Mouse (Mus musculus) myocyte (in vitro differentiated cells): ENCODE data around the gene Lpin1. TPM values are rescaled to one million over a fixed set of nuclear protein-coding genes. Genes with fewer than 3 reads are reported as not detected.

Experiments
- H3K27me3 ChIP-seq: one replicate; pipeline ENCODE4 v1.6.1; 2011; ENCODE audit not compliant: control insufficient read depth, insufficient read depth, insufficient read length
- H3K36me3 ChIP-seq: one replicate; pipeline ENCODE4 v1.6.1; 2011; ENCODE audit not compliant: control insufficient read depth, insufficient read depth
- H3K4me2 ChIP-seq: one replicate; pipeline ENCODE4 v1.6.1; 2011; ENCODE audit warnings: low read depth, control low read depth
- H3K4me3 ChIP-seq: one replicate; pipeline ENCODE4 v1.5.1; 2011; ENCODE audit warnings: mild to moderate bottlenecking, control low read depth, moderate library complexity
- H3K79me2 ChIP-seq: one replicate; pipeline ENCODE4 v1.6.1; 2011; ENCODE audit not compliant: control insufficient read depth, insufficient read depth
- H3ac ChIP-seq: one replicate; pipeline ENCODE4 v1.6.1; 2011; ENCODE audit not compliant: control insufficient read depth, insufficient read length
- CEBPB ChIP-seq: IDR thresholded peaks from 2 replicates; pipeline ENCODE4 v1.6.1; 2011; ENCODE audit warnings: mild to moderate bottlenecking, moderate library complexity; ENCODE audit not compliant: poor library complexity, insufficient read depth, severe bottlenecking
- E2F4 ChIP-seq: IDR thresholded peaks from one replicate; pipeline ENCODE4 v1.6.1; 2011; ENCODE audit warnings: mild to moderate bottlenecking, control low read depth, moderate library complexity; ENCODE audit not compliant: insufficient read depth
- MAX ChIP-seq: IDR thresholded peaks from one replicate; pipeline ENCODE4 v1.6.1; 2011; ENCODE audit warnings: low read depth, mild to moderate bottlenecking, control low read depth
- MYOD1 ChIP-seq, 3 experiments: IDR thresholded peaks; one replicate each; pipeline ENCODE4 v1.6.1; 2011; ENCODE audit warnings: control low read depth in 2 of 3, low read depth in 2 of 3, mild to moderate bottlenecking in 2 of 3, moderate library complexity in 1 of 3; ENCODE audit not compliant: insufficient read length in 2 of 3, control insufficient read depth in 1 of 3
- MYOG ChIP-seq, 3 experiments: IDR thresholded peaks; one replicate each; pipeline ENCODE4 v1.6.1; 2011; ENCODE audit warnings: control low read depth in 2 of 3, low read depth in 2 of 3, mild to moderate bottlenecking in 2 of 3; ENCODE audit not compliant: insufficient read length in 2 of 3, control insufficient read depth in 1 of 3, insufficient read depth in 1 of 3
- POLR2A ChIP-seq: IDR thresholded peaks from one replicate; pipeline ENCODE4 v1.6.1; 2011; ENCODE audit warnings: low read depth, mild to moderate bottlenecking, control low read depth, moderate library complexity; ENCODE audit not compliant: insufficient read length
- POLR2AphosphoS2 ChIP-seq: IDR thresholded peaks from one replicate; pipeline ENCODE4 v1.6.1; 2011; ENCODE audit warnings: low read depth, control low read depth; ENCODE audit not compliant: insufficient read length
- REST ChIP-seq: IDR thresholded peaks from one replicate; pipeline ENCODE4 v1.6.1; 2011; ENCODE audit warnings: mild to moderate bottlenecking, control low read depth, moderate library complexity; ENCODE audit not compliant: insufficient read depth, insufficient read length
- SRF ChIP-seq: IDR thresholded peaks from one replicate; pipeline ENCODE4 v1.6.1; 2011; ENCODE audit warnings: low read depth; ENCODE audit not compliant: control insufficient read depth, insufficient read length
- TCF12 ChIP-seq: IDR thresholded peaks from one replicate; pipeline ENCODE4 v1.6.1; 2011; ENCODE audit warnings: mild to moderate bottlenecking, control low read depth; ENCODE audit not compliant: poor library complexity, insufficient read depth, severe bottlenecking
- TCF3 ChIP-seq: IDR thresholded peaks from one replicate; pipeline ENCODE4 v1.6.1; 2011; ENCODE audit warnings: low read depth, control low read depth; ENCODE audit not compliant: insufficient read length
- USF1 ChIP-seq: IDR thresholded peaks from one replicate; pipeline ENCODE4 v1.6.1; 2011; ENCODE audit warnings: low read depth, mild to moderate bottlenecking, control low read depth, moderate library complexity
- polyA plus RNA-seq: library from polyadenylated mRNA; unstranded; fragments of >200 nt; fragmentation: generic; extraction: Trizol; gene quantifications from one replicate; pipeline ENCODE4 v1.2.1, GENCODE M21; 2012; ENCODE audit warnings: missing spikeins

Lpin1 gene
- polyA plus RNA-seq, 1 experiment = 4.6 TPM

DNA sequence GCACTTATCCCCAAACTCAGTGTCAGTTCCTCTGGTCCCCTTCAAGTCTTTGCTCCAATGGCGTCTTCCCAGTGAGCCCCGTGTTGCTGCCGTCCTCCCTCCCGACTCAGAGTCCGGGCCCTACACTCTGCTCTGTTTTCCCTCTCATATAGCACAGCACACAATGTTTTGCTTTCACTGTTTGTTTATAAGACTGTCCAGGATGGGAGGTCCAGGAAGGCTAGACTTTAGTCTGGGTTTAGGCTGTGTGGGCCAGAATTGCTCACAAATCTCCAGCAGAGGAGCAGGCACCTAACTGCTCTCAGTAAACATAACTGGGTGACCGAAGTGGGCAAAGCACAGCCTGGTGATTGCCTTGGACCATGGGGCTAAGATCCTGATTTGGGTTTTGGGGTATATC is 22.5 kb upstream of the Lpin1 start:
- TF ChIP-seq MYOG (IDR thresholded peaks at IDR 0.05; ENCODE audit: control insufficient read depth in 1 of 3, insufficient read depth in 1 of 3, insufficient read length in 2 of 3, low read depth in 2 of 3) (no peak), POLR2A (no peak)
- Histone ChIP-seq H3K4me3 (no peak overlapping the region), H3K4me2 (no peak overlapping the region), H3K79me2 (no peaks in the 10 kb centered on the region), H3K27me3 (peaks cover 12% of the 10 kb centered on the region), H3ac (no peak overlapping the region), H3K36me3 (no peaks in the 10 kb centered on the region)

DNA sequence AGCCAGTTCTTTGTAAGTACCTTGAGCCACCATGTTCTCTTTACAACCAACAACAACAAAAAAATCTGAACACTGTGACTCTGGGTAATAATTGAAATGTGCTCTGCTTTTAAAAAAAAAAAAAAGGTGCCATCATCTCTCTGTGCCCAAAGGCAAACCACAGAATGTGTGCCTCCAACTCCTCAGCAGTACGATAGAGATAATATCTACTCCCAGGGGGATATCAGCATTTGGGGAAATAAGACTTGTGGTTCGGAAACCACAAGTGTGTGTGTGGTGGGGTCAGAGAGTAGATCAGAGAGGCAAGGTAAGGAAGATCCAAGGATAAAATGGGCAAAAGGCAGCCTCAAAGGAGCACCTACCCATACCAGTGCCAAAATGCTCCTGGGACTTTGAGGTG is 20.7 kb upstream of the Lpin1 start:
- no peak overlapping the region for H3ac ChIP-seq

GRCm38 (mm10) chr12:16630866-16631185 is 20.1 kb upstream of the Lpin1 start:
- Histone ChIP-seq H3K36me3 (no peaks in the 10 kb centered on the region), H3K79me2 (no peaks in the 10 kb centered on the region), H3K27me3 (peaks cover 12% of the 10 kb centered on the region), H3K4me3 (no peak overlapping the region), H3K4me2 (no peak overlapping the region), H3ac (no peak overlapping the region)
- TF ChIP-seq USF1 (no peak), E2F4 (no peak), POLR2AphosphoS2 (no peak), REST (no peak), CEBPB (no peak), SRF (no peak), MYOD1 (IDR thresholded peaks at IDR 0.05; ENCODE audit: control insufficient read depth in 1 of 3, insufficient read length in 2 of 3, low read depth in 2 of 3) (no peak)

More for the DNA sequence above, 20.7 kb upstream of the Lpin1 start:
- Histone ChIP-seq H3K4me2 (no peak overlapping the region), H3K4me3 (no peak overlapping the region), H3K27me3 (peaks cover 12% of the 10 kb centered on the region), H3K79me2 (no peaks in the 10 kb centered on the region), H3K36me3 (no peaks in the 10 kb centered on the region)
- TF ChIP-seq SRF = no peak
- TF ChIP-seq MYOG (IDR thresholded peaks at IDR 0.05; ENCODE audit: control insufficient read depth in 1 of 3, insufficient read depth in 1 of 3, insufficient read length in 2 of 3, low read depth in 2 of 3) = no peak

DNA sequence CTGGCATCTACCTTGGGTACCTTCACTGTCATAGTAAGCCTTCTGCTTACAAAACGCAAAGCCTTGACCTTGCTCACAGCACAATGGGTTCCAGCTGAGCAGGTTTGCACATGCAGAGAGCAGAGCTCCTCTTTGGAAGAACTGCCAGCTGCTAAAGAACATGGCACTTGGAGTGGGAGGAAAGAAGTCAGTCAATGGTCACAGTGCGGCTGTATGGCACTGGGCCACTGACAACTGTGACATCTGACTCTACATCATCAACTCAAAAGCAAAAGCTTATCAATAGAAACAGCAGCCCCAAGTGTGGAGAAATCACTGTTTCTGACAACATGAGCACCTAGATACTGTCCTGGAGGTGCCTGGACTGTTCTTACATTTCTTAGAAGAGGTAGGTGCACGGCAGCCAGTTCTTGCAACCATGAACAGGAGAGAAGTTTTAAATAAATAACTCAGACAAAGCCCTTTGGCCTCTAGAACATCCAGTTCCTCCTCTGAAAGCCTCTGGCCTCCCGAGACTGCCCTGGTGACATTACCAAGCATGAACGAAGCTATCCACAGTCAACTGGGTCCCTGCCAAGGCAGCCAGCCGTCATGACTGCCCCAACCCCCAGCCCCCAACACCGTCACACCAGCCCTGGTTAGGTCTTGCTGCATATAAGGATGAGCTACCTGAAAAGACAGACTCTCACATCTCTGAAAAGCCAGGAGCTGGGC is 19.5 kb upstream of the Lpin1 start:
- Histone ChIP-seq H3K4me3 (no peak overlapping the region), H3K36me3 (no peaks in the 10 kb centered on the region), H3K79me2 (no peaks in the 10 kb centered on the region), H3ac (no peak overlapping the region), H3K4me2 (no peak overlapping the region), H3K27me3 (peaks cover 12% of the 10 kb centered on the region)
- TF ChIP-seq TCF12 (no peak), E2F4 (no peak), SRF (no peak), MAX (no peak)

DNA sequence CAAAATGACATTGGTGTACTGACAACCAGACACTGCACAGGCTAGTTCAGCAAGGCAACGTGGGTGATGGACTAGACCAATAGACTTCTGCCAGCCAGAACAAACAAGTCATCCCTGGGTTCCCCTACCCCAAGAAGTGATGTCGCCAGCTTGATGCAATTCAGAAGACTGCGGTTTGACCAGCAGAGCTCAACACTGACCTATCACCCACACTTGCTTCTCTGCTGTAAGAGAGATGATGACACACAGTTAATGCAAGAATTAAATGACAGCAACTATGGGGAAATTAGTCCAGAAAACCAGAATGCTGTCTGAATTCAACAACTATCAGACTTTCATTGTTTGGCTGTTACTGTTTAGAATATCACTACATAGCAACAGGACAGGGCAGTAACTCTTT is 9.5 kb upstream of the Lpin1 start:
- H3ac ChIP-seq = no peak overlapping the region
- no peak overlapping the region for H3K4me2 ChIP-seq
- TF ChIP-seq CEBPB (no peak), MAX (no peak), SRF (no peak)
- H3K79me2 ChIP-seq = no peaks in the 10 kb centered on the region
- no peaks in the 10 kb centered on the region for H3K36me3 ChIP-seq
- H3K4me3 ChIP-seq = no peak overlapping the region
- H3K27me3 ChIP-seq = peaks cover 10% of the 10 kb centered on the region

DNA sequence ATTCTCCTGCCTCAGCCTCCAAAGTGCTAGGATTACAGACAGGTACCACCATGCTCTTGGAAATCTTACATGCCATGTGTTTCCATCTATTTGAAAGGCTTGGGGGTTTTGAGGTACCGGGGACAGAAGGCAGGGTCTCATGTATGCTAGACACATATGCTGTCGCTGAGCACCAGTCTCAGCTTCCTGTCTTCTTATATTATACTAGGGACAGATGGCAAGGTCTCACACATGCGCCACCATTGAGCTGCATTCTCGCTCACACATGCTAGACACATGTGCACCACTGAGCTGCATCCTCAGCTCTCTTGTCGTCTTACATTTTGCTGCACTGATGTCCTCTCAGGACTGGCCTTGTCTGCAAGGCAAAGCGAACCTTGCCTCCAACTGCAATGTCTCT is 8.7 kb upstream of the Lpin1 start:
- H3K27me3 ChIP-seq = peaks cover 17% of the 10 kb centered on the region
- no peak overlapping the region for H3ac ChIP-seq
- TF ChIP-seq MYOD1 (IDR thresholded peaks at IDR 0.05; ENCODE audit: control insufficient read depth in 1 of 3, insufficient read length in 2 of 3, low read depth in 2 of 3) (no peak), MAX (no peak), TCF3 (no peak), USF1 (no peak), E2F4 (no peak), TCF12 (no peak), MYOG (IDR thresholded peaks at IDR 0.05; ENCODE audit: control insufficient read depth in 1 of 3, insufficient read depth in 1 of 3, insufficient read length in 2 of 3, low read depth in 2 of 3) (no peak)
- H3K36me3 ChIP-seq = no peaks in the 10 kb centered on the region
- no peak overlapping the region for H3K4me3 ChIP-seq
- no peak overlapping the region for H3K4me2 ChIP-seq
- no peaks in the 10 kb centered on the region for H3K79me2 ChIP-seq
